ENCODE assay signal across 20 mouse cellular contexts in the genomic region with DNA sequence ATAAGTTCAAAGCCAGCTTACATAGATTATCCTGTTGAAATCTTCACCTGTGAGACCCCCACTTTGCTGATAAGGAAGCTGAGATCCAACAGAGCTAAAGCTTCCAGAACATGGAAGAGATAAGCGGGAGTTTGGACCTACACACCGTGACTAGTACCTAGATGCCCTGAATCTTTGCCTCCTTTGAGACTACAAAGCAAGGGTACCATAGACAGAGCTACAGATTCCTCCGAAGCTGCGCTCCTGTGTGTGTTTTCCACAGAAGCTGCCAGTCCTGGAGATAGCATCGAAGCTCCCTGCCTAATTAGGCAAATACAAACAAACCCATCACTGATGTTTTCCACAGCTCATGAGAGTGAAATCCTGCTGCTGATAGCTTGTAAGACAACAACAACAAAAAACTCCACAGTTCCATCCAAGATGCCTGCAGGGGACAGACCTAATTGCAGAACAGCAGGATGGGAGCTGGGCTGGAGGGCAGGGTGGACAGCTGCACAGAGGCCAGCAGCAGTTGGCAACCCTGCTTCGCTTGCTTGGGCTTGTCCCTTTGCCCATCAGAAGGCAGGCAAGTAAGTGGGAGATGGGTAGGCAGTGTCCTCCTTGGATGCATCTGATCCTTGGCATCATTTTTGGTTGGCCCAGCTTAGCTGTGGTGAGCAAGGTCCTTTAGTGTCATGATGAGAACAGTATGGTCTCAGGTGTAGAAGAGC.
DNase-seq lines count a peak whose midpoint lies in the region; TF ChIP-seq lines count a peak whose summit lies in the region.
"Had no signal": no experiment of that assay in that cellular context is flagged by ENCODE, and none has a peak within 500 bp of the region (broad histone marks: within the 10 kb centered on the region; RNA-seq: fewer than 3 reads in every experiment).

No protein-coding gene starts in this region.

- no peak overlapping the region for H3K27ac ChIP-seq in ES-E14 (ENCODE audit: insufficient read depth, low read depth, low read length, poor library complexity, severe bottlenecking)
- H3K27ac ChIP-seq: forebrain, embryonic 10.5 days; forebrain, embryonic 13.5 days; hindbrain, embryonic 14.5 days had no signal

- H3K4me3 ChIP-seq in ES-E14 (ENCODE audit: insufficient read depth in 1 of 2, low read depth in 1 of 2, low read length in 2 of 2, poor library complexity in 1 of 2, severe bottlenecking in 1 of 2), result no peak overlapping the region
- H3K4me3 ChIP-seq: forebrain, embryonic 10.5 days; forebrain, embryonic 13.5 days; hindbrain, embryonic 10.5 days had no signal

- DNase-seq in cerebellum, postnatal 10 days, result peak; percentile 57 to 58
- DNase-seq in cerebellum, postnatal 36 days, result no peak
- peak; percentile 30 for DNase-seq in 3134 (ENCODE audit: extremely low read depth, insufficient read length, low spot score)
- peak; percentile 7 for DNase-seq in ES-E14 (ENCODE audit: low read depth, low spot score)
- peak; percentile 26 for DNase-seq in ZHBTc4 (ENCODE audit: low read depth, low spot score)
- DNase-seq in heart, postnatal 25 days (ENCODE audit: low spot score), result no peak
- DNase-seq in layer of hippocampus, adult 9-11 months, result no peak
- DNase-seq in adrenal gland, postnatal 36 days, result no peak
- DNase-seq: adrenal gland, postnatal 10 days; cerebellum, adult 11 months; cerebellum, adult 2 months; cerebellum, adult 9-11 months; gastrocnemius, postnatal 10 days; heart, adult 11 months; heart, postnatal 36 days had no signal

- no peaks in the 10 kb centered on the region for H3K36me3 ChIP-seq in ES-E14 (ENCODE audit: control insufficient read depth, insufficient read depth, low read length, poor library complexity, severe bottlenecking)
- H3K36me3 ChIP-seq: forebrain, embryonic 10.5 days; G1E; hindbrain, embryonic 10.5 days had no signal

- no peaks in the 10 kb centered on the region for H3K9me3 ChIP-seq in ES-E14 (ENCODE audit: control insufficient read depth, insufficient read depth, low read depth, low read length)
- H3K9me3 ChIP-seq: forebrain, embryonic 10.5 days; forebrain, embryonic 13.5 days; G1E; hindbrain, embryonic 10.5 days had no signal

- in situ Hi-C loops in ES-E14 (cut with MboI; ENCODE audit: low sequenced_read_pairs in 2 of 2, unreplicated experiment in 2 of 2), result no loop called here

- H3K4me1 ChIP-seq in ES-E14 (ENCODE audit: control insufficient read depth in 2 of 2, insufficient read depth in 2 of 2, low read length in 2 of 2, poor library complexity in 1 of 2), result no peaks in the 10 kb centered on the region

- no peak overlapping the region for H3K9ac ChIP-seq in ES-E14 (ENCODE audit: insufficient read depth, low read depth, low read length, poor library complexity, severe bottlenecking)
- H3K9ac ChIP-seq: forebrain, embryonic 13.5 days; hindbrain, embryonic 14.5 days had no signal

- intact Hi-C loops in heart, postnatal 25 days (cut with DNase I), result no loop called here

TF ChIP-seq in ES-E14, 5 proteins besides CTCF, POLR2A, EP300 and RAD21:
- TF ChIP-seq MAFK (IDR thresholded peaks at IDR 0.05; ENCODE audit: insufficient read depth, low read depth, low read length) (no peak), CHD2 (IDR thresholded peaks at IDR 0.05; ENCODE audit: low read depth, low read length) (no peak), ZC3H11A (IDR thresholded peaks at IDR 0.05; ENCODE audit: borderline replicate concordance, low read depth, low read length) (no peak), ZNF384 (IDR thresholded peaks at IDR 0.05; ENCODE audit: low read depth, low read length) (no peak), HCFC1 (IDR thresholded peaks at IDR 0.05; ENCODE audit: borderline replicate concordance, insufficient read depth, low read length) (no peak)
TF ChIP-seq in ES-E14: peak in this region for 0.

Comparison
In these comparisons a context has a peak if more than half of its experiments do, and no peak if none do; other contexts are left out.
1. DNase-seq: peak in cerebellum, postnatal 10 days (2 of 2), 3134 (single experiment), ES-E14 (single experiment) and ZHBTc4 (single experiment); none in cerebellum, postnatal 36 days (0 of 2), heart, postnatal 25 days (single experiment), layer of hippocampus, adult 9-11 months (single experiment) and adrenal gland, postnatal 36 days (0 of 2).